Mouse (Mus musculus): ENCODE measurements around the gene Nop2.
A peak's percentile ranks its signal among the peaks of the same experiment; 100 is the strongest.

The Nop2 gene

GRCm38 (mm10) chr6:125131302-125132156, at the start of gene Nop2:
TSS of gene Nop2 (plus strand) at chr6:125131909.
- DNase-seq (ENCODE audit: low spot score in 2 of 2), result peak; percentile 83 to 90

- no peak for DNase-seq (ENCODE audit: low spot score in 2 of 2)
Observed at GRCm38 (mm10) chr6:125082801-125083386, 48.8 kb upstream of the Nop2 start.

DNA sequence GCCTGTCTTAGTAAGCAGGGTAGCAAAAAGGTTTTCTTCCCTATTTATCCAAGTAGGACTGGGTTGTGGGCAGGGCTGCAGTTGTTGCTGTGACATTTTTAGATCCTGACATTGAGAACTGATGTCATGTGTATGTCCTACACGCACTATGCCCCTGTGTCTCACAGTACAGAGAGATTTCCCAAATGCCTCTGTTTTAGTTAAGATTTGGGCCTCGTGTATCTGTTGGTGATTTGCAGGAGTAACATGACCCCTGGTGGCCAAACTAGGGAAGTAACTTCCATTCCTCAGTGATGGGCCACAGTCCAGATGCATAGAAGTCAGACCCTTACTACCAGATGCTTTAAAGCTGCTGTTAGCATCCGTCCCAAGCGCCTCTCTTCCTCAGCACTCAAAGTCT, 47.3 kb upstream of the Nop2 start:
- DNase-seq (ENCODE audit: low spot score in 2 of 2), result no peak

- no peak for DNase-seq (ENCODE audit: low spot score in 2 of 2)
Observed at GRCm38 (mm10) chr6:125087937-125088336, 43.8 kb upstream of the Nop2 start.

DNA sequence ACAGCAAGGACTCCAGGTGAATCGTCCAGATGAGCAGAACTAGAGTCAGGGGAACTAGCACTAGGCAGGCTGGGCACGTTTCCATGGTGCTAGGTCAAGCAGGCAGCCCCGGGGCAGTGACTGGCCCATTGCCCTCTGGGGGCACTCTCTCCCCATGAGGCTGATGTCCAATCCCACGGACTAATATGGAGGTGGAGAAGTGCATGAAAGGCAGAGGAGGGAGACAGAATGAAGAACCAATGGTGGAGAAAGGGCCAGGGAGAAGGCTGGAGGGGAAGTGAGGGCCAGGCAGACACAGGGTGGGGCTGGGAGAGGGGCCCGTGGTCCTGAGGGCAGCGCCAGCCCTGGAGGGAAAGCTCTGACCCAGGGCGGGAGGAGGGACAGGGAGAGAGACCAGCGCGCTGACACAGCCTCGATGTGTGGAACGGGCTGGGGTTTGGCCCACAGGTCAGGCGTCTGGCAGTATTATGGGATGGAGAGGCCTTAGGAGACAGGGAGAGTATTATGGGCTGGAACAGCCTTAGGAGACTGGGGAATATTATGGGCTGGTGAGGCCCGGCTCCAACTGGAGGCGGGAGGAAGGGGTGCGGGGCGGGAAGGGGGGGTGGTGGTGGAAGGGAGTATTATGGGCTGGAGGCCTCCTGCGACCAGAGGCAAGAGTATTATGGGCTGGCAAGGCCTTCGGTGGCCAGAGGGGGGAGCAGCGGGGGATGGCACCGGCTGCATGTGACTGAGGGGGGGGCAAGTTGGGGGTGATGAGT, 43.0 kb upstream of the Nop2 start:
- peak; percentile 74 to 81 for DNase-seq (ENCODE audit: low spot score in 2 of 2)

DNA sequence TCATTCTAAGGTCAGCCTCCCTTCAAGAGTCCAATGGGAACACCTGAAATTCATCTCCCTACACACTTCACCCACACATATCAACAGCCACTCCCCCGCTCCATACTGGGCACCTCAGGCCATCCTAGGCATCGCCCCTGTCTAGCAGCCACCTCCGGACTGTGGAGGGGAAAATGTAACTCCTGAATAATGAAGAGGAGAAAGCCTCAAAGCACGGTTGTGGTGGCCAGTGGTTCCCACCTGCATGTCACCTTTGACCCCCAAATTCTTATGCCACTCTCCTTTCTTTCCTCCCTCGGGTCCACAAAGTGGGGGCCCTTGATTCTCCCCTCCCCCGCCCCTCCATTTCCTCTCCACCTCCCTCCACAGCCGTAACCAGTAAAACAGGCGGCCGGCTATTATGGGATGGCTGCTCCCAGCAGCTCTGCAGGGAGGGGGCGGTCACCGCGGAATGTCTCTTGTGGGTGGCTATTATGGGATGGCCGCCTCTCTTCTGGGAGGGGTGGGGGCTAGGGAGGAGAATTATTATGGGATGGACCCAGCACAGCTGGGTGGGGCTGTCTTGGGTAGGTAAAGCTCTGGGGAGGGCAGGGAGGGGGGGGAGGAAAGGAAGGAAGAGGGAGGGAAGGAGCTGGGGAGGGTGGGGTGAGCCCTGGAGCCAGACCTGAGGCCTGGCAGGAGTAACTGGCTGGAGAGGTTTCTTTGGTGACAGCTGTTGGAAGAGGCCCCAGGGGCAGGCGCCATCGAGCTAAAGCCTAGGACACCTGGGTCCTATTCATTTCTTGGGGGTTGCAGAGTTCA, 42.0 kb upstream of the Nop2 start:
- DNase-seq (ENCODE audit: low spot score in 2 of 2), result peak; percentile 78 to 89

GRCm38 (mm10) chr6:125090341-125091085, 41.2 kb upstream of the Nop2 start:
- DNase-seq (ENCODE audit: low spot score in 2 of 2), result no peak

DNA sequence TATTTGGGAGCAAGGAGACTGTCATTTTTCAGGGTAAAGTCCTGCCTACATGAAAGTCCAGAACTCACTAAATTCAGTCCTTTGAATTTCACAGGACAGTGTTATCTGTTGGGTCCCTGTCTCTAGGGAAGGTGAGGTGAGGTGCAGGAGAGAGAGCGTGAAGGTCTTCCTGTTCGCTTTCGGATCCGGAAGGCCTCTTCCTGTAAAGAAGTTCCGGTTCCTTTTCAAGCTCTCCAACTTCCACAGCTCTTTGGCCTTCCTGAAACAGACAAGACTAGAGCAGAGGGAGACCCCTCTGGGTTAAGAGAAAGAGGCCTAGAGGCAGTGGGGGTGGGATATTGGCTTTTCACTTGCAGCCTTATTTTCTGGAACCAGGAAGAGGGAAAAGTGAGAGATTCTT, 39.3 kb upstream of the Nop2 start:
- no peak for DNase-seq (ENCODE audit: low spot score in 2 of 2)

DNA sequence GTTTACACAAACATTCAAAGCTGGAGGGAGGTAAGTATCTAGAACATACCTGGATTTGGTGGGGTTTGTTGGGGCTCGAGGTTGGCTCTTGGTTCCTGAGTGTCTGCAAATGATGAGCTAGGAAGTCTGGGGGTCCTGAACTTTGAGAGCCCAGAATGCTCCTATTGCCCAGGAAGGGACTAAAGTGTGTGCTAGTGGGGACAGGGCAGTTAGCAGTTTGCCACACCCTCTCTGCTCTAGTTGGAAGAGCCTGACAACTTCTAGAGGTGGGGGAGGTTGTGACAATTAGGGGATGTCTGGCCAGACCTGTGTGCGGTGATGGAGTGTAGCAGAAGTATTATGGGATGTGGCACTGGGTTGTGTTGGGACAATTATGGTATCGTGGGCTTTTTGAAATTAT, 36.9 kb upstream of the Nop2 start:
- DNase-seq (ENCODE audit: low spot score in 2 of 2), result no peak

DNA sequence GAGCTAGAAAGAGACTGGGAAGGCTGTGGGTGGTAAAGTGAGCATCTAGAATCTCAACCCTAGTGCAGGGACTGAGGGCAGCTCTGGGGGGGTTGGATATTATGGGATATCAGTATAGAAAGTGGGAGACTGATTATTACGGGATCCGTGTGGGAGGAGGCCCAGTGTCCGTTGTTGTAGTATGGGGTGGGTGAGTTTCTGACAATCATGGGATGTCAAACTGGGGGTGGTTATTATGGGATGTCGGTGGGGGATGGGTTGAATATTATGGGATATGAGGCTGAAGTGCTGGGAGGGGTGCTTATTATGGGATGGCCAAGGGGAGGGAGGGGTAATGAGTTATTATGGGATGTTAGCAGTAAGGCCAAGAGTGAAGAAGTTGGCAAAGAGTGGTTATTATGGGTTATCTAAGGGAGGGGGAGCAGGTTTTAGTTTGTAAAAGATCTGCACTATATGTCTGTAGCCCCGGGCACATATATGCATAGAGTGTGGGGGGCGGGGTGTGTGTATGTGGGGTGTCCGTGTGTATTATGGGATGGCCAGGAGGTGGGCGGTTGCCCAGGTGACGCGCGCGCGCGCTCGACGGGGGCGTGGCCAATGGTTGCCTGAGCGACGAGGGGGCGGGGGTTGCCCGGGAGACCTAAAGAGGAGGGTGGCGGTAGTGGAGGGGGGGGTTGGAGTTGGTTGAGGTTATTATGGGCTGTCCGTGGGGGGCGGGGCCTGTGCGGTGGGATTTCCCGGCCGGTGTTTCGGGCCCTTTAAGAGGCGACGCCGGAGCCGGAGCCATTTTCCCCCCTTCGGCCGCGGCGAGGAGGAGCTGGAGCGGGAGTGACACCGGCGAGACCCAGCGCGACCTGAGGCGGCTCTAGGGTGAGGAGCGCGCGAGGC, 36.1 kb upstream of the Nop2 start, which contains the start of gene Chd4:
Gene Chd4, plus strand, starts transcription at position 591 of the 888 bp plus-strand sequence.
- peak; percentile 93 to 95 for DNase-seq (ENCODE audit: low spot score in 2 of 2)

- no peak for DNase-seq (ENCODE audit: low spot score in 2 of 2)
Observed at GRCm38 (mm10) chr6:125096279-125096596, 35.5 kb upstream of the Nop2 start.

- peak; percentile 55 to 69 for DNase-seq (ENCODE audit: low spot score in 2 of 2)
Observed at GRCm38 (mm10) chr6:125096597-125097345, 34.9 kb upstream of the Nop2 start.

DNA sequence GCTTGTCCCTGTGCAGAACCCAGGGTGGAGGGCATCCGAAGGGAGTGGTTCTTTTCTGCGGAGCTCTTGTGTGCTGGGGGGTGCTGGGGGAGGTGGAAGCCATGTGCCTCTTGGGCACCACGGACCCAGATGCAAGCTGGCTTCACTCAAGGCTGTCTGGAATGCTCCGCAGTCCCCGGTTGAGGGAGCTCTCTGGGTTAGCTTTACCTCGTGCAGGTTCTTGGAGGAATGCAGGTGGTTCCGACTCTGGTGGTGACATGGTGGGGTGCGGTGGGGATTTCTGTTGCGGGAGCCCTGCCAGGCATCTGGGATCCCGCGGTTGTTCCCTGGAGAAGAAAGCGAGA, 34.4 kb upstream of the Nop2 start:
- no peak for DNase-seq (ENCODE audit: low spot score in 2 of 2)

DNA sequence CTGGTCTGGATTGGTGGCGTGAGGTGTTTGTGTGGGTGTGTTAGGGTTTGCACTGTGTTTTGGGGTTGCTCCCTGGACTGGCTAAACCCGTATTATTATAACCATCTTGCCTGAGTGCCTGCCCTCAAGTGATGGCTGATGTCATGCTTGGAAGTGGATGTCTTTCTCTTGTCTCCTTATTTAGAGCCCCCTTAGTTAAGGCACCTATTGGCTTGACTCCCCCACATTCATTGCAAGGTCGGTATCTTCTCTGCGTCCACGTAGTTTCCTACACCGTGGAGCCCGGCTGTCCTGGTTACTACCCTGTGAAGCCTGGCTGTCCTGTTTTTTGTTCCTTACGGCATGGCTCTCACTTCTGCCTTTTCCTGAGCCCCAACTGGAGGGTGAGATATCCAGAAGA, 33.8 kb upstream of the Nop2 start:
- DNase-seq (ENCODE audit: low spot score in 2 of 2), result no peak

DNA sequence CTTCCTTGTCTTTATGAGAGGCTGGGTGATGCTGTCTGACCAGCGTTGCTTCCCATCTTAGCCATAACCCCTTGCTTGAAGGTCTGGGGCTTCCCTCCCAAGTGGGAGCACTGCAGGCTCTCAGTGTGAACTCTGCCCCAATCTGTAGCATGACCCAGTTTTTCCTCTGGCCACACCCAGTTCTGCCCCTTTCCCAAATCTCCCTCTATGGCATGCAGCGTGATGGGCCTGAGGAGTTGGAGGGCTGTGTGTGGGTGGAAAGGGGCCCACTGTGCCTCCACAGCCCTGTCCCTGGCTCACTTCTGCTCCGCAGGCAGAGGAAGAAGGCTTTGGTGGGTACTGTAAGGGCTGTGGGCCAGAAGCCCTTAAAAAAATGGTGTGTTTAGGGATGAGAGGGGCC, 33.2 kb upstream of the Nop2 start:
- no peak for DNase-seq (ENCODE audit: low spot score in 2 of 2)

- no peak for DNase-seq (ENCODE audit: low spot score in 2 of 2)
Observed at GRCm38 (mm10) chr6:125099421-125099971, 32.2 kb upstream of the Nop2 start.

DNA sequence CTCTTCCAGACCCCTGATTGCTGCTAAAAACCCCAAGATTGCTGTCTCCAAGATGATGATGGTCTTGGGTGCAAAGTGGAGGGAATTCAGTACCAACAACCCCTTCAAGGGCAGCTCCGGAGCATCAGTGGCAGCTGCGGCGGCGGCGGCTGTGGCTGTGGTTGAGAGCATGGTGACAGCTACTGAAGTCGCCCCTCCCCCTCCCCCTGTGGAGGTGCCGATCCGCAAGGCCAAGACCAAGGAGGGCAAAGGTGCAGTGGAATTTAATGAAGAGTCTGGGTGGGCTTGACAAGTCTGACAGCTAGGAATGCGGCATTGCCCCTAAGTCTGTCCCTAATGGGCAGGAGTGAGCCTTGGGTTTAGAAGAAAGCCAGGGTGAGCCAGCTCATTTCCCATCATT, 30.3 kb upstream of the Nop2 start:
- no peak for DNase-seq (ENCODE audit: low spot score in 2 of 2)

DNA sequence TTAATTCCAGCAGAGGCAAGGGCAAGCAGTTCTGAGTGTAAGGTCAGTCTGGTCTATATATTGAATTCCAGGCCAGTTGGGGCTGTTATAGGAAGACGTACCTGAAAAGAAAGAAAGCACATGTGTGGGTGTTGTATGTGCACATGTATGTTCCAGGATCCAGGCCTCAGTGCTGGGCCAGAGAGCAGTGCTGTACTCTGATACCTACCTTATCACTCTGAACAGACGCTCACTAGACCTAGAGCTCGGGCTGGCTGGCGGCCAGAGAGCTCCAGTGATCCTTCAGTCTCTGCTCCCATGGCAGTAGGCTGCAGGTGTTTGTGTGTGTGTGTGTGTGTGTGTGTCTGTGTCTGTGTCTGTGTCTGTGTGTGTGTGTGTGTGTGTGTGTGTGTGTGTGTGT, 27.5 kb upstream of the Nop2 start:
- DNase-seq (ENCODE audit: low spot score in 2 of 2), result no peak

DNA sequence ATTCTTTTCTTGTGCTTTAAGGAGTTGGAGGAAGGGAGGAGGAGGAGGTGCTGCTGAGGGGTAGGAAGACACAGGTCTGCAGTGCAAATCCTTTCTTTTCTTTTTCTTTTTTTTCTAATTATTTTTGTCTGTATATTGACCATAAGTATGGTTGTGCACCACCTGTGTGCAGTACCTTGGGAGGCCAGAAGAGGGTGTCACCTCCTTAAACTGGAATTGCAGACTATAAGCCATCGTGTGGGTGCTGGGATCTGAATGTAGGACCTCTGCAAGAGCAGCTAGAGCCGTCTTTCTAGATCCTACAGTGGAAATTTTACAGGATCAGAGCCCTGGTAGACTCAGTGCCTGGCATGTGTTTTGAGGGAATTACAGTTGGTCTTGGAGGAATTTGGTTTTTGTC, 24.0 kb upstream of the Nop2 start:
- DNase-seq (ENCODE audit: low spot score in 2 of 2), result no peak

Data from urinary bladder, postnatal 4 days (tissue).